Mouse (Mus musculus) brown adipose tissue, adult 24 weeks (tissue): ENCODE data around the gene Klc3. TPM values are rescaled to one million over a fixed set of nuclear protein-coding genes. Genes with fewer than 3 reads are reported as not detected.
A peak's percentile ranks its signal among the peaks of the same experiment; 100 is the strongest.

Experiments used
- H3K27ac ChIP-seq: fragments of 200-500 bp; replicated peaks from 2 replicates; pipeline ENCODE4 v1.5.1; 2012; ENCODE audit warnings: low read depth, mild to moderate bottlenecking, low read length
- H3K4me1 ChIP-seq: fragments of 200-500 bp; 2 replicates; pipeline ENCODE4 v1.6.1; 2012; ENCODE audit warnings: low read length, mixed read lengths; ENCODE audit not compliant: control insufficient read depth, insufficient read depth, insufficient read length
- H3K4me3 ChIP-seq: fragments of 200-500 bp; 2 replicates; pipeline ENCODE4 v1.5.1; 2012; ENCODE audit warnings: low read depth, mild to moderate bottlenecking, low read length, moderate library complexity; ENCODE audit not compliant: insufficient read depth
- polyA plus RNA-seq: library from polyadenylated mRNA; stranded (reverse); fragments of >200 nt; gene quantifications from 2 replicates; pipeline ENCODE4 v1.2.4, GENCODE M21; 2012; ENCODE audit not compliant: missing spikeins, insufficient read depth, insufficient read length

The Klc3 gene
- polyA plus RNA-seq = not detected in 2 replicates

GRCm38 (mm10) chr7:19403731-19404296 lies at the start of gene Klc3:
Gene Klc3, minus strand, starts transcription at chr7:19404104.
- Histone ChIP-seq H3K4me1 (no peaks in the 10 kb centered on the region), H3K4me3 (peak within 1 kb of the TSS; percentile 53), H3K27ac (no peak within 1 kb of the TSS)

- Histone ChIP-seq H3K4me3 (no peak overlapping the region), H3K4me1 (no peaks in the 10 kb centered on the region), H3K27ac (no peak overlapping the region)
Observed at GRCm38 (mm10) chr7:19449165-19449564, 45.3 kb upstream of the Klc3 start.

- Histone ChIP-seq H3K27ac (no peak overlapping the region), H3K4me1 (no peaks in the 10 kb centered on the region)
Observed at GRCm38 (mm10) chr7:19447689-19448088, 43.8 kb upstream of the Klc3 start.

GRCm38 (mm10) chr7:19444801-19445200 lies 40.9 kb upstream of the Klc3 start:
- Histone ChIP-seq H3K4me3 (no peak overlapping the region), H3K27ac (no peak overlapping the region)

More at GRCm38 (mm10) chr7:19447689-19448088, 43.8 kb upstream of the Klc3 start:
- H3K4me3 ChIP-seq = no peak overlapping the region

GRCm38 (mm10) chr7:19443344-19443743 lies 39.4 kb upstream of the Klc3 start:
- no peak overlapping the region for H3K4me3 ChIP-seq
- no peak overlapping the region for H3K27ac ChIP-seq
- no peaks in the 10 kb centered on the region for H3K4me1 ChIP-seq

More at GRCm38 (mm10) chr7:19444801-19445200, 40.9 kb upstream of the Klc3 start:
- H3K4me1 ChIP-seq = no peaks in the 10 kb centered on the region

DNA sequence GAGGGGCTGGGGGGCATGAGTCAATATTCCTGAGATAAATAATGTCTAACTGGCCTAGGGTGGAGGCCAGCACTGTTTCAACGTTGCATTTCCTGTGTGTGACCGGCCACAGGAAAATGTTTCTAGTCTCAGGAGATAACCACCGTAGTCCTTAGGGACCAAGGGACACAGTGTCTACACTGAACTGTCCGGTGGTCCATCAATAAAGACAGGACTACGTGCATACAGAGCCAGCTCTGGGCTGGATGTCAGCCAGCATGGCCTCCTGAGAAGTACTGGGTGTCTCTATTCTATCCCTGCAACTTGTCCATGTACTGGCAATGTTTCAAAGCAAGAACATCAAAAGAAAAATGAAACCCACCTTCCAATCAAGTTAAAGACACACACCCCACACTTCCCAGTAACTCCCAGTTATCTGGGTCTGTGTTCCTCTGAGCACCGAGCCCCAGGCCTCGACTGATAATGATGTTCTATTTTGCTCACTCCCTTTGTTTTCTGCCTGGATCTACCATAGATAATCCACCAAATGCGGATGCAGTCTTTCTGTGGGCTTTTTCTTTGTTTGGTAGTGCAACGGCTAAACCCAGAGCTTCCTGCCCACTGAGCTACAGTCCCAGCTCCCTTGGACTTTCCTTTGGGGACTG lies 37.7 kb upstream of the Klc3 start:
- Histone ChIP-seq H3K4me1 (no peaks in the 10 kb centered on the region), H3K4me3 (no peak overlapping the region), H3K27ac (no peak overlapping the region)

- H3K27ac ChIP-seq = no peak overlapping the region
- H3K4me3 ChIP-seq = no peak overlapping the region
- no peaks in the 10 kb centered on the region for H3K4me1 ChIP-seq
Observed at GRCm38 (mm10) chr7:19437048-19437447, 33.1 kb upstream of the Klc3 start.

DNA sequence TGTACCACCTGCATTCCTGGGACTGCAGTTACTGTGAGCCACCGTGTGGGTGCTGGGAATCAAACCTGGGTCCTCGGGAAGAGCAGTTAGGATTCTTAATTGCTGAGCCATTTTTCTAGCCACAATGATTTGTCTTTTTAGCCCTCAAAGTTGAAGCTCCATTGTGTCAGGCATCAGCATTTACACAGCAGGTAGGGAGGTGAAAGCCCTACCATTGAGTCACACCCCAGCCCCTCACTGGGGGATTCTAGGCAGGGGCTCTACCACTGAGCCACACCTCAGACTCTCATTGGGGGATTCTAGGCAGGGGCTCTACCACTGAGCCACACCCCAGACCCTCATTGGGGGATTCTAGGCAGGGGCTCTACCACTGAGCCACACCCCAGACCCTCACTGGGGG lies 32.4 kb upstream of the Klc3 start:
- Histone ChIP-seq H3K4me1 (no peaks in the 10 kb centered on the region), H3K4me3 (no peak overlapping the region), H3K27ac (no peak overlapping the region)

GRCm38 (mm10) chr7:19432475-19432874 lies 28.6 kb upstream of the Klc3 start:
- no peak overlapping the region for H3K27ac ChIP-seq
- H3K4me1 ChIP-seq = no peaks in the 10 kb centered on the region
- H3K4me3 ChIP-seq = no peak overlapping the region

DNA sequence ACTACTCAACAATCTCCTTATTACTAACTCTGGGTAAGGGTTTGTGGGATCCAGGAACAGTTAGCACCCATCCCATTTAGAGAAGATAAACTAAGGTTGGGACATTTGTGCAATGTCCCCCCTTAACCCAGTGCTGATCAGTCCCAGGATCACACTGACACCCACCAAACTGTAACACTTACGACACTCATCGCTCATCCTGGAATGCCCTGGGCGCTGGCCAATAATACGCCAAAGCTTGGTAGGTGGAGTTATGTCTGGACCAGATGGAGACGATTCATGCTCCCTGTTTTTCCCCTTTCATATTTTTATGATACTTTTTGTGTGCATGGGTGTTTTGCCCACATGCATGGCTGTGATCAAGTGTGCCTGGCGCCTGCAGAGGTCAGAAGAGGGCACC lies 26.5 kb upstream of the Klc3 start:
- Histone ChIP-seq H3K4me3 (no peak overlapping the region), H3K4me1 (no peaks in the 10 kb centered on the region), H3K27ac (no peak overlapping the region)

DNA sequence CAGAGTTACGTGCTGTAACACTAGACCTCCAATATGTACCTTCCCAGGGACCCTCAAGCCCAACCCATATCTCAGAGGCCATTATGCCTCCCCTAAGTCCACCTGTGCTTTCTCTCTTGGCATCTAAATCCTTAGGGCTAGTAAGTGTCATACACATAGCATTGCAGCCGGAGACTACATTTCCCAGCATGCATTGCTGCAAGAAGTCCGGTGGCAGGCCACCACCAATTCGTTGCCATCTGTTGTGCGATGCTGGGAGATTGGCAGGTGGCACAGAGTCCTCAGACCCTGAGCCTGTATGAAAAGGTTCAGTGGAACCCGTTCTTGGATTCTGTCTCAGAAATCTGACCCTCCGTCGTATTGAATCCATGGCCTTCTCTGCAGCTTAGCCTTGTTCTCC lies 25.8 kb upstream of the Klc3 start:
- no peak overlapping the region for H3K4me3 ChIP-seq
- H3K27ac ChIP-seq = no peak overlapping the region
- no peaks in the 10 kb centered on the region for H3K4me1 ChIP-seq

DNA sequence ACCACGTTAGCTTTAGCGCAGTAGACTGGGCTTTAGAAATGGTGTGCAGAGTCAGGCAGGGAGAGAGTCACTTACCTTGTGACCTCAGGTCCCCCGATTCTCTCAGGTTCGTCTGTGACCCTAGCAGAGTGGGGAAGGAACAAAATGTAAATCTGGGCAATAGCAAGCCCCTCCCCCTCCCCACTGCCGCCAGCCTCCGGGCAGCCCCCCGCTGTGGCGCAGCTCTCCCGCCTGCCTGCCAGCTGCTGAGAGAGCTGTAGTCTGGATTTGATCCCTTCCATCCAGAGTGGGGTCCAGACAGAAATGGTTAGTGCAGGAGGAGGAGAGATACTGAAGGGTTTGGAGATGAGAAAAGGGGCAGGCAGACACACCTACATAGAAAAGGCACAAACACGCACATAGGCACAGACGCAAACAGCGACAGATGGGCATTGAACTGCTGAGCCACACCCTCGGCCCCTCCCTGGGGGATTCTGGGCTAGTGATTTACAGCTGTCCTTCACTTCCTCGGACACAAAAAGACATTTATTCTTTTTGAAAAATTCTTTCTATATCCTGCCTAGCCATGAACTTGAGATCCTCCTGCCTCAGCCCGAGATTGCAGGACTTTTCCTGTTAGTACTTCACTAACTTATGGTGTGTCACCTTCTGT lies 24.2 kb upstream of the Klc3 start:
- Histone ChIP-seq H3K4me1 (no peaks in the 10 kb centered on the region), H3K27ac (no peak overlapping the region), H3K4me3 (no peak overlapping the region)

DNA sequence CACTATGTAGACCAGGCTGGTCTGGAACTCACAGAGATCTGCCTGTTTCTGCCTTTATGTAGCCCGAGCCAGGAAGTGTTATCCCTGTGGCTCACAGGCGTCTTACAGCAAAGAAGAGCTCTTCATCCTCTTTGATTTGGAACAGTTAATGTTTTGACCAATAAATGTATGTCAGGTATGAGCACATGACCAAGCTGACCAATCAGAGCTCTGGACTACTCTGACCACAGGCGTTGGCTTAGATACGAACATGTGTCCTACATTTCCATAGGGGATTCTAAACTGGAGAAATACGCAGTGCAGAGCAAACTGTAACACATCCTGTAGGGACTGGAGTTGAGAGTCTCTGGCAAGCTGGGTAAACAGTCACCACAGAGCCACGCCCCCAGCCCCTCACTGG lies 23.0 kb upstream of the Klc3 start:
- H3K4me3 ChIP-seq = no peak overlapping the region
- no peak overlapping the region for H3K27ac ChIP-seq
- no peaks in the 10 kb centered on the region for H3K4me1 ChIP-seq

GRCm38 (mm10) chr7:19426349-19426748 lies 22.4 kb upstream of the Klc3 start:
- H3K4me3 ChIP-seq = no peak overlapping the region
- no peaks in the 10 kb centered on the region for H3K4me1 ChIP-seq
- H3K27ac ChIP-seq = no peak overlapping the region

- H3K4me3 ChIP-seq = no peak overlapping the region
- H3K27ac ChIP-seq = no peak overlapping the region
- 0 out of 2 replicates have a peak, but pooled peaks cover 3% of the 10 kb centered on the region for H3K4me1 ChIP-seq
Observed at GRCm38 (mm10) chr7:19424051-19424450, 20.1 kb upstream of the Klc3 start.

- H3K27ac ChIP-seq = no peak overlapping the region
Observed at GRCm38 (mm10) chr7:19423083-19423482, 19.2 kb upstream of the Klc3 start.

More at GRCm38 (mm10) chr7:19423083-19423482, 19.2 kb upstream of the Klc3 start:
- Histone ChIP-seq H3K4me3 (no peak overlapping the region), H3K4me1 (0 out of 2 replicates have a peak, but pooled peaks cover 3% of the 10 kb centered on the region)
